Mouse (Mus musculus) heart, adult 2 months (tissue): ENCODE results near the gene Kcnc3.

ENCODE experiments used
- CTCF ChIP-seq: fragments of 200-600 bp; IDR thresholded peaks from 2 replicates; pipeline ENCODE4 v1.8.1; 2022; ENCODE audit warnings: antibody characterized with exemption, mild to moderate bottlenecking, moderate library complexity
- EP300 ChIP-seq: fragments of 200-500 bp; IDR thresholded peaks from 2 replicates; pipeline ENCODE4 v1.6.1; 2011; ENCODE audit warnings: low read depth, low read length, control low read depth; ENCODE audit not compliant: insufficient read depth
- POLR2A ChIP-seq: fragments of 200-500 bp; IDR thresholded peaks from 2 replicates; pipeline ENCODE4 v1.6.1; 2011; ENCODE audit warnings: mild to moderate bottlenecking, low read depth, low read length, control low read depth; ENCODE audit not compliant: insufficient read depth

- TF ChIP-seq POLR2A (no peak), CTCF (no peak), EP300 (no peak)
Observed at GRCm38 (mm10) chr7:44551301-44551700, 39.2 kb upstream of the Kcnc3 start.
